Mouse (Mus musculus) lung, postnatal 0 days (tissue): ENCODE measurements around the gene Max. TPM values are rescaled to one million over a fixed set of nuclear protein-coding genes. Genes with fewer than 3 reads are reported as not detected.

Experiments
- ATAC-seq: fragments of 200-750 bp; cut with Nextera tagmentation; 2 replicates; pipeline ENCODE4 v1.8.0; 2017; ENCODE audit warnings: moderate library complexity
- DNase-seq: peaks from one replicate; pipeline ENCODE4 v3.0.0-alpha.2; 2016; ENCODE audit warnings: low spot score
- H3K27ac ChIP-seq: fragments of 300-500 bp; sonication (generic); 2 replicates; pipeline ENCODE4 v1.5.1; 2014; ENCODE audit warnings: antibody characterized with exemption, mild to moderate bottlenecking, low read length, mixed read lengths
- H3K27me3 ChIP-seq: fragments of 300-500 bp; sonication (generic); replicated peaks from 2 replicates; pipeline ENCODE4 v1.6.1; 2014; ENCODE audit warnings: low read length, mixed read lengths; ENCODE audit not compliant: insufficient read depth
- H3K36me3 ChIP-seq: fragments of 300-500 bp; sonication (generic); 2 replicates; pipeline ENCODE4 v1.6.1; 2014; ENCODE audit warnings: low read length, mixed read lengths; ENCODE audit not compliant: insufficient read depth
- H3K4me1 ChIP-seq: fragments of 300-500 bp; sonication (generic); 2 replicates; pipeline ENCODE4 v1.6.1; 2014; ENCODE audit warnings: antibody characterized with exemption, low read depth, low read length, mixed read lengths; ENCODE audit not compliant: insufficient read depth
- H3K4me2 ChIP-seq: fragments of 300-500 bp; sonication (generic); replicated peaks from 2 replicates; pipeline ENCODE4 v1.6.1; 2014; ENCODE audit warnings: low read depth, mild to moderate bottlenecking, low read length, moderate library complexity, mixed read lengths
- H3K4me3 ChIP-seq: fragments of 300-500 bp; sonication (generic); 2 replicates; pipeline ENCODE4 v1.5.1; 2014; ENCODE audit warnings: low read depth, low read length
- H3K9ac ChIP-seq: fragments of 300-500 bp; sonication (generic); replicated peaks from 2 replicates; pipeline ENCODE4 v1.6.1; 2014; ENCODE audit warnings: low read depth, mild to moderate bottlenecking
- H3K9me3 ChIP-seq: fragments of 300-500 bp; sonication (generic); 2 replicates; pipeline ENCODE4 v1.6.1; 2016; ENCODE audit warnings: low read length, mixed read lengths
- CTCF ChIP-seq: IDR thresholded peaks from 2 replicates; pipeline ENCODE4 v1.5.1; 2016; ENCODE audit warnings: antibody characterized with exemption, mild to moderate bottlenecking
- EP300 ChIP-seq: IDR thresholded peaks from 2 replicates; pipeline ENCODE4 v1.6.1; 2016; ENCODE audit warnings: antibody characterized with exemption, mild to moderate bottlenecking, control low read depth
- WGBS: fragments of 180-500 bp; shearing (Covaris S2); extraction: QIAGEN DNeasy Blood & Tissue Kit; methylation state at CpG from one replicate; pipeline ENCODE4 v1.1.7; 2014; 5-methylcytosine and 5-hydroxymethylcytosine counted together
- polyA plus RNA-seq: library from polyadenylated mRNA; unstranded; fragments of >200 nt; fragmentation: Nextera tagmentation; extraction: Ambion mirVana; gene quantifications from 2 replicates; pipeline ENCODE4 v1.2.1, GENCODE M21; 2015

The Max gene
- polyA plus RNA-seq, 1 experiment from 2014 or later, result 20.9 TPM

GRCm38 (mm10) chr12:76897006-76897405 is 65.0 kb downstream of the Max start:
- Histone ChIP-seq H3K36me3 (no peaks in the 10 kb centered on the region), H3K27me3 (no peaks in the 10 kb centered on the region), H3K27ac (no peak overlapping the region), H3K9ac (no peak overlapping the region), H3K4me3 (no peak overlapping the region), H3K4me1 (no peaks in the 10 kb centered on the region), H3K4me2 (no peak overlapping the region), H3K9me3 (no peaks in the 10 kb centered on the region)
- DNase-seq (no peak), ATAC-seq (no peak)
- 84% methylated on average over 10 of the region's 10 CpGs for WGBS
- TF ChIP-seq CTCF (no peak), EP300 (no peak)

- ATAC-seq (no peak), DNase-seq (no peak)
- no peak overlapping the region for H3K4me2 ChIP-seq
- H3K9me3 ChIP-seq, result no peaks in the 10 kb centered on the region
- WGBS, result 90% methylated on average over 4 of the region's 4 CpGs
- no peak overlapping the region for H3K4me3 ChIP-seq
- H3K36me3 ChIP-seq, result no peaks in the 10 kb centered on the region
- TF ChIP-seq CTCF (no peak), EP300 (no peak)
- H3K9ac ChIP-seq, result no peak overlapping the region
- no peaks in the 10 kb centered on the region for H3K4me1 ChIP-seq
- H3K27ac ChIP-seq, result no peak overlapping the region
- no peaks in the 10 kb centered on the region for H3K27me3 ChIP-seq
Measured at GRCm38 (mm10) chr12:76896566-76896965, 65.4 kb downstream of the Max start.

- ATAC-seq, result no peak; the same call in 1 of the 2 replicates
Measured at GRCm38 (mm10) chr12:76895777-76896176, 66.2 kb downstream of the Max start.

GRCm38 (mm10) chr12:76894792-76895559 is 67.0 kb downstream of the Max start:
- Histone ChIP-seq H3K9ac (no peak overlapping the region), H3K27me3 (no peaks in the 10 kb centered on the region), H3K36me3 (no peaks in the 10 kb centered on the region), H3K4me1 (no peaks in the 10 kb centered on the region), H3K4me2 (no peak overlapping the region), H3K9me3 (no peaks in the 10 kb centered on the region), H3K27ac (no peak overlapping the region), H3K4me3 (no peak overlapping the region)
- no peak for ATAC-seq
- 79% methylated on average over 10 of the region's 10 CpGs for WGBS
- TF ChIP-seq CTCF, result no peak
- TF ChIP-seq EP300, result no peak
- DNase-seq, result no peak

More at GRCm38 (mm10) chr12:76895777-76896176, 66.2 kb downstream of the Max start:
- TF ChIP-seq EP300, result no peak
- no peak for DNase-seq
- Histone ChIP-seq H3K4me2 (no peak overlapping the region), H3K27ac (no peak overlapping the region), H3K9me3 (no peaks in the 10 kb centered on the region), H3K36me3 (no peaks in the 10 kb centered on the region), H3K4me3 (no peak overlapping the region), H3K4me1 (no peaks in the 10 kb centered on the region), H3K9ac (no peak overlapping the region), H3K27me3 (no peaks in the 10 kb centered on the region)
- 64% methylated on average over 7 of the region's 7 CpGs for WGBS

- 84% methylated on average over 16 of the region's 16 CpGs for WGBS
- H3K4me3 ChIP-seq, result no peak overlapping the region
- H3K9me3 ChIP-seq, result no peaks in the 10 kb centered on the region
- DNase-seq (no peak), ATAC-seq (no peak)
- no peak for TF ChIP-seq EP300
- no peak for TF ChIP-seq CTCF
- no peak overlapping the region for H3K9ac ChIP-seq
- no peak overlapping the region for H3K27ac ChIP-seq
- H3K4me2 ChIP-seq, result no peak overlapping the region
- H3K4me1 ChIP-seq, result no peaks in the 10 kb centered on the region
- no peaks in the 10 kb centered on the region for H3K27me3 ChIP-seq
- H3K36me3 ChIP-seq, result no peaks in the 10 kb centered on the region
Measured at GRCm38 (mm10) chr12:76892910-76893695, 68.9 kb downstream of the Max start.

- no peak overlapping the region for H3K9ac ChIP-seq
- H3K27me3 ChIP-seq, result no peaks in the 10 kb centered on the region
- 64% methylated on average over 3 of the region's 3 CpGs for WGBS
- H3K4me1 ChIP-seq, result no peaks in the 10 kb centered on the region
- ATAC-seq (no peak), DNase-seq (no peak)
- no peak overlapping the region for H3K4me3 ChIP-seq
- TF ChIP-seq EP300, result no peak
- 0 out of 2 replicates have a peak, but pooled peaks cover 3% of the 10 kb centered on the region for H3K36me3 ChIP-seq
- no peak overlapping the region for H3K4me2 ChIP-seq
- H3K9me3 ChIP-seq, result no peaks in the 10 kb centered on the region
- no peak overlapping the region for H3K27ac ChIP-seq
Measured at GRCm38 (mm10) chr12:76891160-76891559, 70.8 kb downstream of the Max start.
